Mouse (Mus musculus) megakaryocyte, embryonic 14.5 days (primary cell): ENCODE data around the gene Olfr132. TPM values are rescaled to one million over a fixed set of nuclear protein-coding genes. Genes with fewer than 3 reads are reported as not detected.
"Not testable (repeated sequence)": the region's sequence is repeated elsewhere in the genome, so short reads cannot be mapped to it uniquely, and the experiment has no call there.

ENCODE experiments used
- H3K27me3 ChIP-seq: replicated peaks from 2 replicates; pipeline ENCODE3; 2012; ENCODE audit warnings: inconsistent platforms
- H3K36me3 ChIP-seq: replicated peaks from 2 replicates; pipeline ENCODE3; 2012; ENCODE audit warnings: low read length, inconsistent platforms, mixed read lengths
- H3K4me1 ChIP-seq: 2 replicates; pipeline ENCODE4 v1.6.1; 2012; ENCODE audit warnings: inconsistent platforms
- H3K4me3 ChIP-seq: replicated peaks from 2 replicates; pipeline ENCODE3; 2012; ENCODE audit warnings: moderate library complexity, mild to moderate bottlenecking, inconsistent platforms
- H3K9me3 ChIP-seq: 2 replicates; pipeline ENCODE4 v1.6.1; 2012; ENCODE audit warnings: inconsistent platforms
- FLI1 ChIP-seq: IDR thresholded peaks from 2 replicates; pipeline ENCODE4 v1.6.1; 2012; ENCODE audit warnings: low read length, inconsistent platforms, mixed read lengths
- GATA1 ChIP-seq: IDR thresholded peaks from 3 replicates; pipeline ENCODE4 v1.6.1; 2012; ENCODE audit warnings: mixed read lengths, low read length, inconsistent platforms, borderline replicate concordance
- polyA plus RNA-seq: library from polyadenylated mRNA; stranded (reverse); fragments of >175 nt; gene quantifications from 2 replicates; pipeline ENCODE4 v1.2.3, GENCODE M21; 2012; ENCODE audit warnings: low replicate concordance; ENCODE audit not compliant: insufficient read depth

The Olfr132 gene
- polyA plus RNA-seq, result not detected in 2 replicates

- H3K36me3 ChIP-seq, result no peaks in the 10 kb centered on the region
- H3K9me3 ChIP-seq, result 0 out of 2 replicates have a peak, but pooled peaks cover 8% of the 10 kb centered on the region
- no peaks in the 10 kb centered on the region for H3K4me1 ChIP-seq
- no peaks in the 10 kb centered on the region for H3K27me3 ChIP-seq
- no peak within 1 kb of the TSS for H3K4me3 ChIP-seq
- TF ChIP-seq FLI1 (no peak), GATA1 (no peak)
These were observed at the start of gene Olfr132 for GRCm38 (mm10) chr17:38134426-38134825. Gene Olfr132, minus strand, starts transcription at chr17:38134526.

- Histone ChIP-seq H3K27me3 (no peaks in the 10 kb centered on the region), H3K4me3 (no peak within 1 kb of the TSS), H3K36me3 (no peaks in the 10 kb centered on the region), H3K4me1 (no peaks in the 10 kb centered on the region), H3K9me3 (no peaks in the 10 kb centered on the region)
- no peak for TF ChIP-seq GATA1
These were observed 36.8 kb upstream of the Olfr132 start, which contains the start of gene Olfr134 for GRCm38 (mm10) chr17:38171088-38171487. Gene Olfr134, plus strand, starts transcription at chr17:38171388.

DNA sequence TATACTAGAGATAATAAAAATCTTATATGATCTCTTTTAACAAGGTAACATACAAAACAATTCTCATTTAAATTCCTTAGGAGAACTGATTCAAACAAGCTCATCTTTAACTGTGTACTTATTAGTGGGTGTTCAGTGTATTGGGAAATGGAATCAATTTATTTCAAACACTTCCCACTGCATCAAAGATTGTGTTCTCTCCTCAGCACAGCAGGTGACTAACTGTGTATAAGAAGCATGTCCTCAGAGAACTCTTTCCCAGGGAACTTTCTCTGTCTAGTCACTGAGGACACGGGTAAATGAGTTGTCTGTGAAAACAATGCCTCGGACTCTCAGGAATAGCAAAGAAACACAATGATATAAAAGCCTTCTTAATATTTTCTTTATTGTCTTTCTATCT lies 10.7 kb upstream of the Olfr132 start, which contains the start of gene Olfr133:
Olfr133 (plus strand) TSS at position 301 of the 400 bp plus-strand sequence.
- TF ChIP-seq FLI1, result no peak
- TF ChIP-seq GATA1, result no peak
- Histone ChIP-seq H3K4me3 (no peak within 1 kb of the TSS), H3K36me3 (no peaks in the 10 kb centered on the region), H3K27me3 (no peaks in the 10 kb centered on the region), H3K4me1 (no peaks in the 10 kb centered on the region), H3K9me3 (no peaks in the 10 kb centered on the region)

DNA sequence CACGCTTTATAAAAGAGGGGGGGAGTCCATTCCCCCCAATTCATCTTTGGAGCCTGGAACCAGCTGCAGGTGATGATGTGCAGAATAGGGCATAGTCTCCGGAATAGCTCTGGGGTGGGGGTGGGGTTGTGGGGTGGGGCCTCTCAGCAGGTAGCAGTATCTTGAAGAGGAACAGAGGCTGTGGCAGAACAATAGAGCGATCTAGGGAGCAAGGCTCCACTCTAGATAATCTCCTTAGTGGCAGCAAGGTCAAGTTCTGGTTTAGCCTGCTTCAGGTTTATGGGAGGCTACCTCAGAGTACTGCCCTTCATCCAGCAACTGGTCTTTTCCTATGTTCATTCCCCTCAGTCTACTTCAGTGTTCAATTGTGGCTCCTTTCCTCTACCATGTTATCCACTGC lies 9.0 kb downstream of the Olfr132 start:
- H3K36me3 ChIP-seq, H3K4me3 ChIP-seq, H3K27me3 ChIP-seq: not testable (repeated sequence)

DNA sequence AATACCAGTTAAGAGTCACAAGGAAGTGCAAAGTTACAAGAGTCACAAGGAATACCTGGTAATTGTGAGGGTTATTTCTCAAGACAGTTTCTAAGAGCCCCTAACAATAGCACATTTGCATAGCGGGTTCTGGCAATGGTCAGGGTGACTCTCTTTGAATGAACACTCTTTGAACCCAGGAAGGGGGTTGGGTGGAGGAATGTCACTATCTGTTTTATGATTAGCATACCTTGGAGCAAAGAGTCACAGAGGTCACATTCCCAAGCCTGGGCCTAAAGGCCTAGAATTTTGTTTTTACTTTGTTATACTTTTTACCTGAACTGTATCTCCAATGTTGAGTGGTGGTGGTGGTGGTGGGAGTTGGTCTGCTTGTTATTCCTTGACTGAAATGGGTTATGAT lies 10.1 kb downstream of the Olfr132 start:
- H3K9me3 ChIP-seq, result peaks cover 18% of the 10 kb centered on the region
- H3K4me1 ChIP-seq, H3K36me3 ChIP-seq, H3K27me3 ChIP-seq, H3K4me3 ChIP-seq: not testable (repeated sequence)

More for the DNA sequence above, 9.0 kb downstream of the Olfr132 start:
- not testable (repeated sequence) for H3K4me1 ChIP-seq
- H3K9me3 ChIP-seq, result peaks cover 18% of the 10 kb centered on the region

DNA sequence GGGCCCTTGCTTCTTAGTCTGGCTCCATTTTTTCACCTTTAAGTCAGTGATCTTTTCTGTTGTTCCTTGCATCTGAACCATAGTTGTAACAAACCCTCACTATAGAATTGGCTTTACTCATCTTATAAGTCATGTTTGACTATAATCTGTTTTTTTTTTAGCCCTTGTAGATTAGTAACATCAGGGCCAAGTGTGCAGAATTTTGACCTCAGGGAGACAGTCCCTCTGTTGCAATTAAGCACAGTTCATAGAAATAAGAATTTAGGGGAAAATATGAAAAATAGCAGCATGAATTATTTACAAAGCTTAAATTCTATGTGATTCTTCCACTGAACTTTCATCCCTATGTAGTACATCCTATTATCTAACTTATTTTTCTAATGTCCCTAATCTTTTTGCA lies 45.7 kb downstream of the Olfr132 start, which contains the start of gene Olfr131:
Olfr131 (minus strand) TSS at position 101 of the 400 bp plus-strand sequence.
- Histone ChIP-seq H3K9me3 (no peaks in the 10 kb centered on the region), H3K4me1 (no peaks in the 10 kb centered on the region)
- TF ChIP-seq FLI1, result no peak
- no peak for TF ChIP-seq GATA1

DNA sequence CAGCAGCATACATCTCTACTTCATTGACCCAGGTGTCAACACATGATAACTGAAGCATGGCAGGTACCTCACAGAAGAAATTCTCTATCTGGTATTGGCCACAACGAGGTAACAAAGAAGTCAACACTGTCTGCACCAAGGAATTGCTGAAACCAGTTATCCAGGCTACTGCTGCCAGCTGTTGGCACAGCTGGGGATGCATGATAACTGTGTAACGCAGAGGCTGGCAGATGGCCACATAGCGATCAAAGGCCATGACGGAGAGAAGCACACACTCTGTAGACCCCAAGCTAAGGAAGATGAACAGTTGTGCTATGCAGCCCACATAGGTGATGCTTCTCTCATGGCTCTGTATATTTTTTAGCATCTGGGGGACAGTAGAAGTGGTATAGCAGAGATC lies 52.0 kb downstream of the Olfr132 start:
- peaks cover 10% of the 10 kb centered on the region for H3K9me3 ChIP-seq
- TF ChIP-seq FLI1 (no peak), GATA1 (no peak)
- H3K27me3 ChIP-seq, result no peaks in the 10 kb centered on the region
- no peak overlapping the region for H3K4me3 ChIP-seq
- H3K36me3 ChIP-seq, result no peaks in the 10 kb centered on the region
- H3K4me1 ChIP-seq, result no peaks in the 10 kb centered on the region

More for the DNA sequence above, 45.7 kb downstream of the Olfr132 start, which contains the start of gene Olfr131:
- Histone ChIP-seq H3K27me3 (no peaks in the 10 kb centered on the region), H3K4me3 (no peak within 1 kb of the TSS), H3K36me3 (no peaks in the 10 kb centered on the region)

Other genes with a start within 250 kb of the Olfr132 start
- gene Olfr127, start 234.1 kb downstream of the Olfr132 start, polyA plus RNA-seq, result not detected in 2 replicates
- gene Olfr128, start 214.0 kb downstream of the Olfr132 start, polyA plus RNA-seq, result not detected in 2 replicates
- not detected in 2 replicates for gene Olfr761, start 181.4 kb downstream of the Olfr132 start, polyA plus RNA-seq
- not detected in 2 replicates for gene Olfr129, start 74.4 kb downstream of the Olfr132 start, polyA plus RNA-seq
- gene Olfr130, start 70.6 kb downstream of the Olfr132 start, polyA plus RNA-seq, result not detected in 2 replicates
- gene Olfr131, start 45.8 kb downstream of the Olfr132 start, polyA plus RNA-seq, result not detected in 2 replicates
- not detected in 2 replicates for gene Olfr133, start 10.8 kb upstream of the Olfr132 start, polyA plus RNA-seq
- not detected in 2 replicates for gene Olfr134, start 36.9 kb upstream of the Olfr132 start, polyA plus RNA-seq
- not detected in 2 replicates for gene Olfr135, start 69.8 kb upstream of the Olfr132 start, polyA plus RNA-seq
- not detected in 2 replicates for gene Olfr138, start 126.5 kb upstream of the Olfr132 start, polyA plus RNA-seq
- not detected in 2 replicates for gene Olfr137, start 173.0 kb upstream of the Olfr132 start, polyA plus RNA-seq
- 2.0 TPM in 1 of 2 replicates, not detected in the other for gene Olfr136, start 195.3 kb upstream of the Olfr132 start, polyA plus RNA-seq